Mouse (Mus musculus) thymus, adult 2 months (tissue): Measurements from ENCODE around the gene Chtop. TPM values are rescaled to one million over a fixed set of nuclear protein-coding genes. Genes with fewer than 3 reads are reported as not detected.

Experiments
- DNase-seq: peaks from one replicate; pipeline ENCODE4 v3.0.0; 2021
- H3K27ac ChIP-seq: fragments of 200-500 bp; 2 replicates; pipeline ENCODE4 v1.5.1; 2012; ENCODE audit warnings: low read length, control low read depth; ENCODE audit not compliant: control insufficient read depth, insufficient read depth
- H3K27me3 ChIP-seq: fragments of 200-500 bp; 2 replicates; pipeline ENCODE4 v1.6.1; 2012; ENCODE audit warnings: mild to moderate bottlenecking, low read length, moderate library complexity, mixed read lengths; ENCODE audit not compliant: control insufficient read depth, insufficient read depth
- H3K36me3 ChIP-seq: fragments of 200-500 bp; 2 replicates; pipeline ENCODE4 v1.6.1; 2012; ENCODE audit warnings: mild to moderate bottlenecking, low read length, moderate library complexity; ENCODE audit not compliant: control insufficient read depth, insufficient read depth
- H3K4me1 ChIP-seq: fragments of 200-500 bp; replicated peaks from 2 replicates; pipeline ENCODE4 v1.6.1; 2012; ENCODE audit warnings: low read length; ENCODE audit not compliant: control insufficient read depth, insufficient read depth
- H3K4me3 ChIP-seq: fragments of 200-500 bp; 2 replicates; pipeline ENCODE4 v1.5.1; 2012; ENCODE audit warnings: mild to moderate bottlenecking, low read length, control low read depth, moderate library complexity; ENCODE audit not compliant: control insufficient read depth, insufficient read depth
- CTCF ChIP-seq: fragments of 200-500 bp; IDR thresholded peaks from 2 replicates; pipeline ENCODE4 v1.5.1; 2012; ENCODE audit warnings: mild to moderate bottlenecking, control low read depth, low read length, moderate library complexity, borderline replicate concordance; ENCODE audit not compliant: control insufficient read depth, poor library complexity, insufficient read depth; ENCODE audit errors: extremely low read depth
- POLR2A ChIP-seq: fragments of 200-500 bp; IDR thresholded peaks from 2 replicates; pipeline ENCODE4 v1.6.1; 2012; ENCODE audit warnings: mild to moderate bottlenecking, low read length, control low read depth, moderate library complexity; ENCODE audit not compliant: control insufficient read depth, poor library complexity, insufficient read depth; ENCODE audit errors: extremely low read depth
- WGBS: fragments of 180-500 bp; shearing (Covaris S2); methylation state at CpG from one replicate; pipeline ENCODE4 v1.1.7; 2018; 5-methylcytosine and 5-hydroxymethylcytosine counted together
- polyA plus RNA-seq: library from polyadenylated mRNA; depleted of rRNA; stranded (reverse); fragments of >200 nt; gene quantifications from 2 replicates; pipeline ENCODE4 v1.2.3, GENCODE M21; 2012; rRNA removed

Gene Chtop
- polyA plus RNA-seq, 1 experiment: 91.0 TPM

DNA sequence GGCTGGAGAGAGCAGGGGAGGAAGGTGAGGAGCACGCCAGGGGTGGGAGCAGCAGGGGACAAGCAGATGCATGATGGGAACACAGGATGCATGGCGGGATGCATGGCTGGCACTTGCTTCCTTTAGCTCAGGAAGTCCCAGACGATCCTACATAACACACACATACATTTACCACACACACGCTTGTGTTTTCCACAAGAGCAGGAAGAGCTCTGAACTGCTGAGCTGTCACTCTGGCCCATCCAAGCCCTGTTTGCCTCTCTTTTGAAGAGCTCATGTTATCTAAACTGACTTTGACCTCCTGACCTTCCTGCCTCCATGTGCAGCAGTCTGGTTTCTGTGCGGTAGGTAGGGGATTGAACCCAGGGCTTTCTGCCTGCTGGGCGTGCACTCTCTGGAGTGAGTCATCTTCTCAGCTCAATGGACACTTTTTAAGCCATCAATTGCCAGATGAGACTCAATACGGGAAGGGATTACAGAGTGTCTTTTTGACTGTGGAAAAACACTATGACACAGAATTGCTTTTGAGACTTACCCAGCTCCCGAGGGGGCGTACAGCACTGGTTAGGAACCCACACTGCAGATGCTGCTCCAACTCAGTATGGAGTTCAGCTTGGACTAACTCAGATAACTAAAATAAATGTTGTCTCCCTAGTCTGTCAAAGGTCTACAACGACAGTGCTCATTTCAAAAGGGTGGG is 57.8 kb downstream of the Chtop start:
- Histone ChIP-seq H3K36me3 (no peaks in the 10 kb centered on the region), H3K27me3 (no peaks in the 10 kb centered on the region), H3K4me3 (no peak overlapping the region), H3K27ac (no peak overlapping the region), H3K4me1 (peaks cover 11% of the 10 kb centered on the region)
- 68% methylated on average over 10 of the region's 10 CpGs for WGBS
- no peak for TF ChIP-seq POLR2A
- no peak for TF ChIP-seq CTCF
- no peak for DNase-seq

DNA sequence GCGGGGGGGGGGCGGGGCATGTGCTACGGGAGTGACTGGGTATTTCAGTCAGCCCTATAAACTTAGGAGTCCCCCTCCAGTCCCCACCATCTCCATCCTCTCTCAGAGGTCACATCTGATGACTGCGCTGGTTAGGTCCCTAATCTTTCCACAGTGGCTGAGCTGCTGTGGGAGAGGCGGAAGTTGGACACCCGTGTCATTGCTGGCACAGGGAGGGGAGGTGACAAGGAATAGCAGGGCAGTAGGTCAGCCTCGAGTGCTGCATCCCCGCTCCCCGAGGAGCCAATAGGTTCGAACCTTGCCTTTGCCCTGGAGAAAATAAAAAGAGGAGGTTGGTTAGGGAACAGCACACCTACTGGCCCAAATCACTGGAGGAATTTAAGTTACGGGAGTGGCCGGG is 58.4 kb downstream of the Chtop start:
- Histone ChIP-seq H3K4me3 (no peak overlapping the region), H3K27me3 (no peaks in the 10 kb centered on the region), H3K36me3 (no peaks in the 10 kb centered on the region), H3K27ac (no peak overlapping the region), H3K4me1 (peaks cover 15% of the 10 kb centered on the region)
- DNase-seq: no peak
- WGBS: 64% methylated on average over 12 of the region's 12 CpGs
- no peak for TF ChIP-seq CTCF
- no peak for TF ChIP-seq POLR2A

Other genes with a start within 250 kb of the Chtop start
- 163 and 182 TPM in 2 replicates for gene Dennd4b, start 244.3 kb downstream of the Chtop start, polyA plus RNA-seq
- gene Gatad2b, start 216.3 kb downstream of the Chtop start, polyA plus RNA-seq: 69.8 and 77.6 TPM in 2 replicates
- 15.0 and 21.2 TPM in 2 replicates for gene Slc27a3, start 119.6 kb downstream of the Chtop start, polyA plus RNA-seq
- 46.2 and 47.4 TPM in 2 replicates for gene Ints3, start 75.9 kb downstream of the Chtop start, polyA plus RNA-seq
- gene Npr1, start 43.6 kb downstream of the Chtop start, polyA plus RNA-seq: 9.2 and 11.4 TPM in 2 replicates
- 50.1 and 50.8 TPM in 2 replicates for gene Ilf2, start 33.4 kb downstream of the Chtop start, polyA plus RNA-seq
- gene Snapin, start 18.5 kb downstream of the Chtop start, polyA plus RNA-seq: 20.8 and 27.8 TPM in 2 replicates
- 54.7 and 122 TPM in 2 replicates for gene S100a1, start 4.9 kb upstream of the Chtop start, polyA plus RNA-seq
- gene S100a13, start 4.9 kb upstream of the Chtop start, polyA plus RNA-seq: 59.1 and 83.0 TPM in 2 replicates
- 8.7 and 11.3 TPM in 2 replicates for gene S100a14, start 17.4 kb upstream of the Chtop start, polyA plus RNA-seq
- 45.4 and 69.6 TPM in 2 replicates for gene S100a16, start 27.8 kb upstream of the Chtop start, polyA plus RNA-seq
- 7.4 and 14.0 TPM in 2 replicates for gene S100a3, start 51.1 kb upstream of the Chtop start, polyA plus RNA-seq
- gene S100a2, start 80.7 kb upstream of the Chtop start, polyA plus RNA-seq: not detected in 2 replicates
- gene Gm42674, start 92.4 kb upstream of the Chtop start, polyA plus RNA-seq: not detected in 2 replicates
- gene S100a4, start 94.3 kb upstream of the Chtop start, polyA plus RNA-seq: 31.0 and 51.8 TPM in 2 replicates
- not detected in 2 replicates for gene S100a5, start 99.0 kb upstream of the Chtop start, polyA plus RNA-seq
- 62.7 and 96.8 TPM in 2 replicates for gene S100a6, start 103.4 kb upstream of the Chtop start, polyA plus RNA-seq
- gene S100a7a, start 144.5 kb upstream of the Chtop start, polyA plus RNA-seq: 0.32 and 0.42 TPM in 2 replicates
- 13.3 and 13.8 TPM in 2 replicates for gene S100a8, start 159.5 kb upstream of the Chtop start, polyA plus RNA-seq
- 13.6 and 14.4 TPM in 2 replicates for gene S100a9, start 186.2 kb upstream of the Chtop start, polyA plus RNA-seq
- gene Pglyrp4, start 217.4 kb upstream of the Chtop start, polyA plus RNA-seq: 1.1 and 1.6 TPM in 2 replicates